Comparison of ENCODE assay signal across 9 mouse cellular contexts in genomic region chr10:75635693-75636055, GRCm38 (mm10). TPM values are rescaled to one million over a fixed set of nuclear protein-coding genes. Genes with fewer than 3 reads are reported as not detected.
A peak's percentile ranks its signal among the peaks of the same experiment; 100 is the strongest.
DNase-seq lines count a peak whose midpoint lies in the region; ATAC-seq and TF ChIP-seq lines count a peak whose summit lies in the region.
"Had no signal": no experiment of that assay in that cellular context is flagged by ENCODE, and none has a peak within 500 bp of the region (broad histone marks: within the 10 kb centered on the region; RNA-seq: fewer than 3 reads in every experiment).

No protein-coding gene starts in this region.

- no peaks in the 10 kb centered on the region for H3K36me3 ChIP-seq in kidney, postnatal 0 days (ENCODE audit: insufficient read depth, low read length)
- no peaks in the 10 kb centered on the region for H3K36me3 ChIP-seq in liver, embryonic 12.5 days
- H3K36me3 ChIP-seq: heart, embryonic 13.5 days had no signal

- 3% methylated on average over 9 of the region's 9 CpGs for WGBS in kidney, postnatal 0 days
- 2% methylated on average over 9 of the region's 9 CpGs for WGBS in liver, embryonic 12.5 days (ENCODE audit: insufficient replicate concordance)

- no peaks in the 10 kb centered on the region for H3K27me3 ChIP-seq in kidney, postnatal 0 days (ENCODE audit: insufficient read depth, low read length)
- H3K27me3 ChIP-seq in liver, embryonic 12.5 days (replicated peaks): peaks cover 13% of the 10 kb centered on the region
- H3K27me3 ChIP-seq: heart, embryonic 13.5 days had no signal

- no peak overlapping the region for H3K9ac ChIP-seq in kidney, postnatal 0 days (ENCODE audit: low read depth, low read length)
- H3K9ac ChIP-seq in liver, embryonic 12.5 days: no peak overlapping the region
- H3K9ac ChIP-seq: heart, embryonic 13.5 days had no signal

- no peak overlapping the region for H3K4me3 ChIP-seq in kidney, postnatal 0 days (replicated peaks; ENCODE audit: low read depth, low read length)
- H3K4me3 ChIP-seq in liver, embryonic 12.5 days: no peak overlapping the region
- H3K4me3 ChIP-seq: heart, embryonic 13.5 days had no signal

- peak; percentile 96 for TF ChIP-seq CTCF in kidney, postnatal 0 days (IDR thresholded peaks at IDR 0.05; ENCODE audit: low read depth)

- H3K4me2 ChIP-seq in kidney, postnatal 0 days (ENCODE audit: low read length): no peak overlapping the region
- no peak overlapping the region for H3K4me2 ChIP-seq in liver, embryonic 12.5 days
- H3K4me2 ChIP-seq: heart, embryonic 13.5 days had no signal

- peak; percentile 86 for DNase-seq in CD4-positive, CD25-positive, alpha-beta regulatory T cell, adult 2 months (ENCODE audit: low read depth, low spot score)
- DNase-seq in adrenal gland, adult 2 months: peak; percentile 81
- DNase-seq in embryo, embryonic 11 days: peak; percentile 79
- peak; percentile 66 to 74 for DNase-seq in gastrocnemius, postnatal 4 days (ENCODE audit: low spot score in 2 of 2)
- DNase-seq in kidney, postnatal 0 days (ENCODE audit: low spot score): peak; percentile 78
- peak; percentile 77 for DNase-seq in ovary, postnatal 14 days (ENCODE audit: low spot score)
- DNase-seq in thymus, postnatal 14 days: peak; percentile 84

- H3K4me1 ChIP-seq in kidney, postnatal 0 days (replicated peaks; ENCODE audit: insufficient read depth, low read length): no peaks in the 10 kb centered on the region
- no peaks in the 10 kb centered on the region for H3K4me1 ChIP-seq in liver, embryonic 12.5 days

- no peak overlapping the region for H3K27ac ChIP-seq in kidney, postnatal 0 days
- H3K27ac ChIP-seq in liver, embryonic 12.5 days: no peak overlapping the region
- H3K27ac ChIP-seq: heart, embryonic 13.5 days had no signal

- 0 out of 2 replicates have a peak, but pooled peaks have one; percentile 8 for ATAC-seq in kidney, postnatal 0 days (replicated peaks; ENCODE audit: low FRiP score, low read depth)
- ATAC-seq in liver, embryonic 12.5 days: 0 out of 2 replicates have a peak, but pooled peaks have one; percentile 31

- H3K9me3 ChIP-seq in kidney, postnatal 0 days (replicated peaks; ENCODE audit: low read length): no peaks in the 10 kb centered on the region
- no peaks in the 10 kb centered on the region for H3K9me3 ChIP-seq in liver, embryonic 12.5 days (replicated peaks)
- H3K9me3 ChIP-seq: heart, embryonic 13.5 days had no signal

RNA-seq across cellular contexts. Expression of gene Susd2, which starts 8.1 kb away (rescaled TPM):
- total RNA-seq in adrenal gland, adult 2 months (2021): 10 to 100 TPM; 10.7 to 13.5 TPM
- 23.3 and 31.3 TPM in 2 replicates for polyA plus RNA-seq in adrenal gland, adult 2 months (2012; rRNA removed)
- total RNA-seq in gastrocnemius, postnatal 4 days (2021): 1 to 10 TPM; 4.4 to 5.0 TPM
- 33.7 and 38.7 TPM in 2 replicates for polyA plus RNA-seq in kidney, postnatal 0 days (2015; fragmentation: Nextera tagmentation; extraction: Ambion mirVana)
- polyA plus RNA-seq in liver, embryonic 12.5 days (2016; fragmentation: Nextera tagmentation; extraction: Ambion mirVana): 0.69 and 1.1 TPM in 2 replicates

RNA-seq across cellular contexts. Expression of gene Ggt5, which starts 46.5 kb away (rescaled TPM):
- 1 to 10 TPM; 5.4 to 7.1 TPM for total RNA-seq in adrenal gland, adult 2 months (2021)
- polyA plus RNA-seq in adrenal gland, adult 2 months (2012; rRNA removed): 52.7 and 56.5 TPM in 2 replicates
- 10 to 100 TPM; 10.8 to 13.1 TPM for total RNA-seq in gastrocnemius, postnatal 4 days (2021)
- polyA plus RNA-seq in kidney, postnatal 0 days (2015; fragmentation: Nextera tagmentation; extraction: Ambion mirVana): 4.2 and 5.1 TPM in 2 replicates
- 0.21 and 0.41 TPM in 2 replicates for polyA plus RNA-seq in liver, embryonic 12.5 days (2016; fragmentation: Nextera tagmentation; extraction: Ambion mirVana)

Comparison
In these comparisons a context has a peak if more than half of its experiments do, and no peak if none do; other contexts are left out.
1. RNA of gene Susd2, which starts 8.1 kb away (polyA plus RNA-seq): 33.7 to 38.7 TPM in kidney, postnatal 0 days and 23.3 to 31.3 TPM in adrenal gland, adult 2 months; 0.69 to 1.1 TPM in liver, embryonic 12.5 days; every median in the first group is over 10 times any median in the second.
2. Peak in every context shown above with its lines, with median percentiles within 50 percentile points of each other: DNase-seq.